Mouse (Mus musculus) ES-Bruce4 (cell line): ENCODE measurements around the gene Samd1.

Experiments used
- CTCF ChIP-seq: IDR thresholded peaks from one replicate; pipeline ENCODE4 v1.8.1; 2011; ENCODE audit warnings: low read depth, low read length
- EP300 ChIP-seq: IDR thresholded peaks from 2 replicates; pipeline ENCODE4 v1.6.1; 2011; ENCODE audit warnings: low read depth, low read length; ENCODE audit not compliant: insufficient read depth
- POLR2A ChIP-seq: IDR thresholded peaks from one replicate; pipeline ENCODE4 v1.8.1; 2011; ENCODE audit warnings: low read length; ENCODE audit not compliant: insufficient read depth

- TF ChIP-seq CTCF (no peak), POLR2A (no peak), EP300 (no peak)
These were observed 35.3 kb downstream of the Samd1 start for GRCm38 (mm10) chr8:84032777-84033176.
